Mouse (Mus musculus) kidney, embryonic 14.5 days (tissue): ENCODE measurements around the gene Zfp451. TPM values are rescaled to one million over a fixed set of nuclear protein-coding genes. Genes with fewer than 3 reads are reported as not detected.

Source experiments
- ATAC-seq: fragments of 200-750 bp; cut with Nextera tagmentation; 2 replicates; pipeline ENCODE4 v1.8.0; 2017; ENCODE audit warnings: moderate number of reproducible peaks, mild to moderate bottlenecking, moderate TSS enrichment, moderate library complexity; ENCODE audit not compliant: low FRiP score, low TSS enrichment
- H3K27ac ChIP-seq: fragments of 300-500 bp; sonication (generic); 2 replicates; pipeline ENCODE4 v1.5.1; 2014; ENCODE audit warnings: low read depth, mild to moderate bottlenecking, low read length, moderate library complexity, mixed read lengths
- H3K27me3 ChIP-seq: fragments of 300-500 bp; sonication (generic); 2 replicates; pipeline ENCODE4 v1.6.1; 2014; ENCODE audit warnings: mild to moderate bottlenecking, low read length; ENCODE audit not compliant: control insufficient read depth, insufficient read depth
- H3K36me3 ChIP-seq: fragments of 300-500 bp; sonication (generic); 2 replicates; pipeline ENCODE4 v1.6.1; 2014; ENCODE audit warnings: low read length, mixed read lengths; ENCODE audit not compliant: control insufficient read depth, insufficient read depth
- H3K4me1 ChIP-seq: fragments of 300-500 bp; sonication (generic); 2 replicates; pipeline ENCODE4 v1.6.1; 2014; ENCODE audit warnings: low read length, mixed read lengths; ENCODE audit not compliant: control insufficient read depth, insufficient read depth
- H3K4me2 ChIP-seq: fragments of 300-500 bp; sonication (generic); replicated peaks from 2 replicates; pipeline ENCODE4 v1.6.1; 2014; ENCODE audit warnings: low read depth, mild to moderate bottlenecking, low read length
- H3K4me3 ChIP-seq: fragments of 300-500 bp; sonication (generic); 2 replicates; pipeline ENCODE4 v1.5.1; 2014; ENCODE audit warnings: mild to moderate bottlenecking, low read length
- H3K9ac ChIP-seq: fragments of 300-500 bp; sonication (generic); 2 replicates; pipeline ENCODE4 v1.6.1; 2014; ENCODE audit warnings: low read depth, mild to moderate bottlenecking, low read length, moderate library complexity
- H3K9me3 ChIP-seq: fragments of 300-500 bp; sonication (generic); 2 replicates; pipeline ENCODE4 v1.6.1; 2016; ENCODE audit warnings: low read length; ENCODE audit not compliant: control insufficient read depth
- WGBS: fragments of 180-500 bp; shearing (Covaris S2); extraction: QIAGEN DNeasy Blood & Tissue Kit; methylation state at CpG from one replicate; pipeline ENCODE4 v1.1.7; 2014; 5-methylcytosine and 5-hydroxymethylcytosine counted together
- polyA plus RNA-seq: library from polyadenylated mRNA; unstranded; fragments of >200 nt; fragmentation: Nextera tagmentation; extraction: Ambion mirVana; gene quantifications from 2 replicates; pipeline ENCODE4 v1.2.1, GENCODE M21; 2014

The Zfp451 gene
- polyA plus RNA-seq, 1 experiment from 2014 or later: 38.8 TPM

- no peaks in the 10 kb centered on the region for H3K9me3 ChIP-seq
- H3K4me1 ChIP-seq: no peaks in the 10 kb centered on the region
- no peak overlapping the region for H3K27ac ChIP-seq
- 7% methylated on average over 10 of the region's 10 CpGs for WGBS
- no peaks in the 10 kb centered on the region for H3K27me3 ChIP-seq
- H3K9ac ChIP-seq: no peak overlapping the region
- no peak overlapping the region for H3K4me3 ChIP-seq
- H3K36me3 ChIP-seq: no peaks in the 10 kb centered on the region
- no peak for ATAC-seq
- no peak overlapping the region for H3K4me2 ChIP-seq
These were observed 99.6 kb downstream of the Zfp451 start for GRCm38 (mm10) chr1:33714796-33715195.

DNA sequence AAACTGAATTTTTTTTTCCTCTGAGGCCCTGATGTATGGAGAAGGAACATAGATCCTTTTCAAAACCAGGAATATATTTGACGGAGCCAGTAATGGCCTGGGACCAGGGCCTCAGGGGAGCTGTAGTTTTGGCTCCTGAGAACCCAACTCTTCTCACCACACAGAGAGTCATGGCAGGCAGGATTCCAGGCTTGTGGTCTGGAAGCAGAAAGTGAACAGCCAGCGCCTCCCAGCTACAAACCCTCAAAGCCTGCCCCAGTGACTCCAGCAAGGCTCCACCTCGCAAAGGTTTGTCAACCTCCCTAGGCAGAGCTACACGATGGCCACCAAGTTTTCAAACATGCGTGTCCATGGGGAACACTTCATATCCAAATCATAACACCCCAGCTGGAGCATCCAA is 102.4 kb downstream of the Zfp451 start:
- H3K9ac ChIP-seq: no peak overlapping the region
- WGBS: 86% methylated on average over 5 of the region's 5 CpGs
- no peaks in the 10 kb centered on the region for H3K4me1 ChIP-seq
- no peak overlapping the region for H3K27ac ChIP-seq
- no peaks in the 10 kb centered on the region for H3K9me3 ChIP-seq
- H3K4me2 ChIP-seq: no peak overlapping the region
- H3K27me3 ChIP-seq: no peaks in the 10 kb centered on the region
- H3K36me3 ChIP-seq: no peaks in the 10 kb centered on the region
- H3K4me3 ChIP-seq: no peak overlapping the region
- no peak for ATAC-seq

Other genes with a start within 250 kb of the Zfp451 start
- 42.2 and 44.0 TPM in 2 replicates for gene Prim2, start 144.8 kb downstream of the Zfp451 start, polyA plus RNA-seq
- gene Rab23, start 94.7 kb downstream of the Zfp451 start, polyA plus RNA-seq: 13.7 and 30.7 TPM in 2 replicates
- gene Bag2, start 56.8 kb downstream of the Zfp451 start, polyA plus RNA-seq: 63.8 and 87.5 TPM in 2 replicates
- 0.47 and 0.55 TPM in 2 replicates for gene Bend6, start 93.2 kb upstream of the Zfp451 start, polyA plus RNA-seq
- 26.0 and 44.3 TPM in 2 replicates for gene Dst, start 93.6 kb upstream of the Zfp451 start, polyA plus RNA-seq